Mouse (Mus musculus) midbrain, embryonic 15.5 days (tissue): ENCODE measurements at regions not wholly inside any gene's neighbourhood (a gene's known extent, or its start where the extent isn't known, plus 50 kb on each side); places are given as distances from the start of the nearest gene placed in this dataset.
A peak's percentile ranks its signal among the peaks of the same experiment; 100 is the strongest.

ENCODE experiments used
- ATAC-seq: fragments of 200-750 bp; cut with Nextera tagmentation; replicated peaks from 2 replicates; pipeline ENCODE4 v1.8.0; 2017; ENCODE audit warnings: moderate TSS enrichment
- H3K27ac ChIP-seq: fragments of 300-500 bp; sonication (generic); 2 replicates; pipeline ENCODE4 v1.5.1; 2015; ENCODE audit warnings: mild to moderate bottlenecking, inconsistent platforms
- H3K27me3 ChIP-seq: fragments of 300-500 bp; sonication (generic); replicated peaks from 2 replicates; pipeline ENCODE4 v1.6.1; 2015; ENCODE audit warnings: inconsistent platforms
- H3K36me3 ChIP-seq: fragments of 300-500 bp; sonication (generic); replicated peaks from 2 replicates; pipeline ENCODE4 v1.6.1; 2015; ENCODE audit warnings: inconsistent platforms
- H3K4me1 ChIP-seq: fragments of 300-500 bp; sonication (generic); 2 replicates; pipeline ENCODE4 v1.6.1; 2015; ENCODE audit warnings: inconsistent platforms
- H3K4me2 ChIP-seq: fragments of 300-500 bp; sonication (generic); 2 replicates; pipeline ENCODE4 v1.6.1; 2015; ENCODE audit warnings: inconsistent platforms, mild to moderate bottlenecking, moderate library complexity
- H3K4me3 ChIP-seq: fragments of 300-500 bp; sonication (generic); 2 replicates; pipeline ENCODE4 v1.5.1; 2015; ENCODE audit warnings: mild to moderate bottlenecking, inconsistent platforms
- H3K9ac ChIP-seq: fragments of 300-500 bp; sonication (generic); 2 replicates; pipeline ENCODE4 v1.6.1; 2015; ENCODE audit warnings: mild to moderate bottlenecking, inconsistent platforms
- H3K9me3 ChIP-seq: fragments of 300-500 bp; sonication (generic); 2 replicates; pipeline ENCODE4 v1.6.1; 2016; ENCODE audit warnings: inconsistent platforms
- WGBS: fragments of 180-500 bp; shearing (Covaris S2); methylation state at CpG from one replicate; pipeline ENCODE4 v1.1.7; 2015; ENCODE audit warnings: mixed read lengths; 5-methylcytosine and 5-hydroxymethylcytosine counted together

DNA sequence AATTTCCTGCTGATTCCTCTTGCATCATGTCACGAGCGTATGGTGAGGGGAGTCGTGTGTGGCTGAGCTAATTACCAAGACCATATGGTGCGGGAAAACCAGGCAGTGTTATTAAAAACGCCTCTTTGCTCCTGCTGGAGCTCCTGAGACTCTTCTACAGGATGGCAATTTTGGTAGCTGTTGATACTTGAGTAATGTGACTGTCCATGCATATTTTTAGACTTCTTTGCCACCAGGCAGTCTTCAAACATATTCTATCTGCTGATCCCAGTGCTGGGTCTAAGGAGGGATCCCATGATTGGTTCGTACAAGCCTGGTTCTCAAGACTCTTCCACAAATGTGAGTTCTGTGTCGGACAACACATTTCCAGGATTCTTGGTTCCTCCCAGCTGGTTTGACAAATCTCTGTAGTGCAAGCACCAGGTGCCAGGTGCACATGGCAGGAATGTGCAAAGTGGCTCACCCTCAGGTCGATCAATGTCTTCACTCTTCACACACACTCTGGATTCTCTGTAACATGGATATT is 52.3 kb upstream of the Gm11983 start:
- Histone ChIP-seq H3K36me3 (no peaks in the 10 kb centered on the region), H3K27ac (no peak overlapping the region), H3K27me3 (no peaks in the 10 kb centered on the region), H3K9me3 (no peaks in the 10 kb centered on the region), H3K4me2 (no peak overlapping the region), H3K4me3 (no peak overlapping the region), H3K4me1 (no peaks in the 10 kb centered on the region), H3K9ac (no peak overlapping the region)
- 65% methylated on average over 8 of the region's 8 CpGs for WGBS
- peak; percentile 66; the same call in 1 of the 2 replicates for ATAC-seq

DNA sequence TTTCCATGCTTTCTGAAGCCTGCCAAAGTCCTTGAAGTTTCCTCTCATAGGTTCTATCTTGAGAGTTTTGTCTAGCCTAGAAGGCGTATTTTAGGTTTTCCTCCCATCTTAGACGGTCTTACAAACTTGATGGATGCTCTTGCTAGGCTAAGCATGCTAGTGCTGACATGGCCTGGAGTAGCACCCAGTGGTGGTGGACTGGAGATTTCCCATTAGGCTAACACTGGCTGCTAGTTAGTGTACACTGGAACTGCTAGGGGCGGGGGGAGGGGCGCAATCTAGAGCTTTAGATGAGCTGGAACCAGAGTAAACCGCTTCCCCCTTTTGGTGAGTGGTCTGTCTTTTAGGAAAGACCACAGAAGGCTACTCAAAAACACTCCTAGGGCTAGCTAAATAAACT is 51.7 kb upstream of the Gm11983 start:
- ATAC-seq, result no peak
- H3K27me3 ChIP-seq, result no peaks in the 10 kb centered on the region
- no peak overlapping the region for H3K27ac ChIP-seq
- H3K4me1 ChIP-seq, result no peaks in the 10 kb centered on the region
- H3K4me2 ChIP-seq, result no peak overlapping the region
- 88% methylated on average over 5 of the region's 5 CpGs for WGBS
- H3K4me3 ChIP-seq, result no peak overlapping the region
- H3K9me3 ChIP-seq, result no peaks in the 10 kb centered on the region
- no peaks in the 10 kb centered on the region for H3K36me3 ChIP-seq
- H3K9ac ChIP-seq, result no peak overlapping the region
